Mouse (Mus musculus): ENCODE data around the gene Rere. TPM values are rescaled to one million over a fixed set of nuclear protein-coding genes. Genes with fewer than 3 reads are reported as not detected.

Gene Rere
- total RNA-seq, 2 experiments from 2014 or later = 98.6 to 106 TPM

DNA sequence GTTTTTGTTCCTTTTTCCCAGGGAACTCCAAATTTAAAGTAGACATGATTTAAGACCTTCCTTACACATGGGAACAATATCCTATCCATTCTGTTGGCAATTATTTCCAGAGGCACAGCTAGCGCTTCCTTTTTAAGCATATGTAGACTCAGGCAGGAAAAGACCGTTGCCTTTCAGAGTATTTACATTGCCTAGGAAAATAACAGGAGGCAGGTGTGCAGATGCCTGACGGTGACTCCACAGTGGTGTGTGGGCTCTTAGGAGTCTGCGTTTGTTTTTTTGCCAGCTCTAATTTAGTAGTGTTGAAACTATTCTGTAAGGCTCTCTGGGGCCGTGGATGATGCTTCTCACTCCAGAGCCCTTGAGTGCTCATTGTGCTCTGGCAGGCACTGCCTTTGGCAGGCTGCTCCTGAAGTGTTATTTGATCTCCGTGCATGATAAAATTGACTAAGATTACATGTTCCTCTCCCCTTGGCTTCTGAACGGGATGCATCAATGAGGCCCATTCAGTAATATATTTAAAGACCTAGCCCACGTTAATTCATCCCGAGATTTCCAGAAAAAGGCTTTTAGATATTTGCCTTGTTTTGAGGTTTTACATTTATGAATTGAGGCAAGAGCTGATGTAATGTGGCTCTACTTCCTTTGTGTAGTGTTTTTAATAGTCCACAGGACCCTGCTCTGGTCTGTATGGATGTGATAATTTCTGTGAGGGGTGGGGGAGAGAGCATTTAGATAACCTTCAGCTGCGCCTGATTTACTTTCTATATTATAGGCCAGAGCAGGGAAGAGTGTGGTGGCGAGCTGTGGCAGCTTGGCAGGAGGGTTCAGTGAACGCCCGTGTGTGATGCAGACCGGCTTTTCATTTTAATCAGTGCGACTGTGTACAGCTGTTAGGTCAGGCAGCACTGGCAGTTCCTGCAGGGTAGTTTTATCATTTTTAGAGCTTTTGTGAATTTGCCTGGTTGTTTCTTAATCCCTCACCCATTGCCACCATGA lies 92.0 kb downstream of the Rere start:
- peak; percentile 49 for DNase-seq
- intact Hi-C loops (cut with DNase I) = no loop called here

DNA sequence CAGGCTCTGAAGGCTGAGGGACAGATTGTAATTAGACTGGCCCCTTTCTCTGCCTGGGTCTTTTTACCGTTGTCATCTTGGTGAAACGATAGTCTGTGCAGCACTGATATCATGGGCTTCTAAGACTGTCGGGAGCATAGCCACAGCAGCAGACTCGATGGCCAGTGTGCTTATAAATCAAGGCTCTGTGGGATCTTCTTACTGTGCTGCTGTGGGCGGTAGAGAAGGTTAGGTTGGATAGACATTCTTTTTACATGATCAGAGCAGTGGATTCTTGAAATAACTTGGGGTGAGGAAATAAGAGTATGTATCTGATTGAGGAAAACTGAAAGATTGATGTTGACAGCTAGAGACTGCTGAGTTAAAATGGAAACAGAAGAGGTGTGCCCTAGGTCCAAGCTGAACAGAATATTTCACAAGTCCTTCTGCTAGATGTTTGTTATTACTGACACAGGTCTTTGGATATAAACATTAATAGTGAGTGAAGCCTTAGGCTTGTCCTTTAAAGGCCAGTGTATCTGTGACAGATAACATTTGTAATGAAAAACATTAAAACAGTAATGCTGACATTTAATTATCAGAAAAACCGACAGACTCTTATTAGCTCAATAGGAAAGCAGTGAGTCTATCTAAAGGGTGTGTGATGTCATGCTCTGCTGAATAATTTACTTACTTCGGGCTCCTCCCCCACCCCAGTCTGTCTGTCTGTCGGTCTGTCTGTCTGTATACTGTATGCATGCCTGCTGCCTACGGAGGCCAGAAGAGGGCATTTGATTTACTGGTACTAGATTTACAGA lies 93.4 kb downstream of the Rere start:
- intact Hi-C loops (cut with DNase I) = no loop called here
- no peak for DNase-seq

DNA sequence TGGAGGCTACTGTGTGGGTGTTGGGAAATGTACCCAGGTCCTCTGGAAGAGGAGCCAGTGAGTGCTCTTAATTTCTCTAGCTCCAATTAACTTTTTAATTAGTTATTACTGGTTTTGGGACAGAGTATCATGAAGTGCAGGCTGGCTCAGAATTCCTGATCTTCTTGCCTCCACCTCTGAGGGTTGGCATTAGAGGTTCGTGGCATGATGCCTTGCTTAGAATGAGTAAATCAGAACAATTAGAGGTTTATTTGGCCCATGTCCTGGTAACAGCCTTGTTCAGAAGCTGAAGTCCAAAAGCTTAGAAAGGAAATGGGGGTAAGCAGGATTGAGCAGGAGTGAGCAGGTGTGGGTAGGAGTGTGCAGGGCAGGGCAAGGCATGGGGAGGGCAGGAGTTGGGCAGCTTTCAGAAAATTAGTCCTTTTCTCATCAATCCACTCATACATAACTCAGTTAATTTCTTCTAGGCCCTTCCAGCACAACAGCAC lies 94.0 kb downstream of the Rere start:
- no peak for DNase-seq

DNA sequence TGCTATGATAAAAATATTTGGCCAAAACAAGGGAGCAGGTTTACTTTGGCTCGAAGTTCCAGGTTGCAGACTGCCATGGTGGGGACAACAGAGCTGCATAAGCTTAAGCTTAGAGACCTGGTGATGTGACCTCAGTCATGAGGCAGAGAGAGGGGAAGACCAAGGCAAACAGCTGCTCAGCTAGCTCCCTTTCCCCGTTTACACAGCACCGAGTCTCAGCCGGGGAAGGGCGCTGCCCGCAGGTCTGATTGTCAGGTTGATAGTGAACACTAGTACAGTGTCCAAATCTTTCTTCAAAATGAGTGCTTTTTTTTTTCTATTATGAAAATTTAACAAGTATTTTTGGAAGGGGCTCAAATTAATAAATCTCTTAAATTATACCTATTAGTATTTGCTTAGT lies 97.9 kb downstream of the Rere start:
- intact Hi-C loops (cut with DNase I) = no loop called here
- DNase-seq = no peak

More for the DNA sequence above, 94.0 kb downstream of the Rere start:
- intact Hi-C loops (cut with DNase I) = no loop called here

DNA sequence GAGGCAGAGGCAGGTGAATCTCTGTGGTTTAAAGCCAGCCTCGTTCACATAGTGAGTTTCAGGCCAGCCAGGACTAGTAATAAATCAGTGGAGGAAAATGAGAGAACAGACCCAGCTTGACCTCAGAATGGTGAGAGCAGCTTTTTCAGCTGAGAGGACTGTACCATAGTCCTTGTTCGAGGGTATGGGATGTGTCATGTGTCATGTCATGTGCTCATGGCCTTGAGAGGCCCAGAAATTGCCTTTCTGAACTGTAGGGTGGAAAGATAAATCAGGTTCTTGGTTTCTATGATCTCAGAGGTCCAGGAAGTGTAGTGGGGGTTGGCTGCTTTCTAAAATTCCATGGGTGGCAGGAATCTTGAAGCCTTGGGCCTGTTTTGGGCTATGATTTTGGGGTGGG lies 98.3 kb downstream of the Rere start:
- DNase-seq = no peak
- intact Hi-C loops (cut with DNase I) = no loop called here

DNA sequence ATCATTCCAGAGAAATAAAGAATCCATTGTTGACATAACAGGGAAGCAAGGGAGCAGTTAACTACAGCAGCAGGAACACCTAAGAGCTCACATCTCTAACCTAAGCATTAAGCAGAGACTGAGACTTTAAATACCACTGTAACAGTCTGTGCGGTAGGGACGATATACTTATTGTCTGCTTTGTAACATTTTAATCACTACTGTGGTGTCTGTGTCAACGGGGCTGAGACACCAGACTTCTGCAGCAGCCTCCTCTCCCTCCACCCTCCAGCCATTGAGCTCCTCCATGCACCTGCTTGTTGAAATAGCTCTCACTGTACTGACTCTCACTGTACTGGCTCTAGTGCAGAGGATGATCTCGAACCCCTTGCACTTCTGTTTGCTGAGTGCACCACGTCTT lies 98.8 kb downstream of the Rere start:
- DNase-seq = no peak
- intact Hi-C loops (cut with DNase I) = no loop called here

DNA sequence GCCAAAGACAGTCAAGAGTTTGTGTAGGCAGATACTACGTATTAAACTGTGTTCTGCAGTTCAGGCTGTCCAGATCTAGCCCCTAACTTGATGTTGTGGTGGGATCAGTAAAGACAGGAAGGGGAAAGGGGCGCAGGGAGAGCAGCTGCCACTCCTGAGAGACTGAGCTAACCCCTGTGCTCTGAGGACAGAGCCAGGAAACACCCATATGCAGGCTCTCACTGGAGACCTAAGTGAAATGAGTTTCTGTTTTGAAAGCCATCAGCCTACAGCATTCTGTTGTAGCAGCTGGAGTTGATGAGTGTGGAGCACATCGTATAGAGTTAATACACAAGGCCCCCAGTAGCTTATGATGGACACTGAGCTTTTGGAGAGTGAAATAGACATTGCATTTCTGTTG lies 101.1 kb downstream of the Rere start:
- intact Hi-C loops (cut with DNase I) = no loop called here
- no peak for DNase-seq

DNA sequence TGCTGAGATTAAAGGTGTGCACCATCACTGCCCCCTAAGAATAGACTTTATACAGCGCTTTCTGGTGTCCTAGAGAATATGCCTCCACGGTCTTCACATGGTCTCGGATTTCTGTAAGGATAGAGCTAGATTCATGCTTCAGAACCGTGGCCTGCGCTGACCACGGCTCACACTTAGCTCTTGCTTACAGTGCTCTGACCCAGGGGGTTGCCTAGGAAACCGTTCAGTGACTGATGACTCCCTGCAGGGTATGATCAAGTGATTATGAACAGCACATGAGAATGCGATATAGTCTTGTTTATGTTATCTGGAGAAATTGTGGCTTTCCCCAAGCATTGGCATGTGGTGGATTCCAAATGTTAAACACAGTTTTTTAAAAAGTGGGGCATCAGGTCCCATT lies 103.0 kb downstream of the Rere start:
- intact Hi-C loops (cut with DNase I) = no loop called here
- DNase-seq = no peak

DNA sequence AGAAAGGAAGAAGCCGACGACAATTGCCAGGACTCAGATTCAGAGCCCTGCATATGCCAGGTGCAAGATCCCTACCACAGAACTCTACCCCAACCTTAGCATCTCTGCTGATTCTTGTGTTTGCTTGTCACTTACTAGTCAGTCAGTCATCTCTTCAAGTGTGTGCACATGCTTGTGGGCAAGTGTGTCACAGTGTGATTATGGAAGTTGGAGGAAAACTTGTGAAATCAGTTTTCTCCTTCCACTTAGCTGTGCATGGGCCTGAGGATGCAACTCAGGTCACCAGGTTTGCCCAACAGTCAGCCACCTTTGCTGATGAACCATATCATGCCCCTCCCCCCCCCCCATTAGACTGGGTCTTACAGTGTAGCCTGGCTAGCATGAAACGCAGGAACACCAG lies 103.5 kb downstream of the Rere start:
- DNase-seq = no peak
- intact Hi-C loops (cut with DNase I) = no loop called here

DNA sequence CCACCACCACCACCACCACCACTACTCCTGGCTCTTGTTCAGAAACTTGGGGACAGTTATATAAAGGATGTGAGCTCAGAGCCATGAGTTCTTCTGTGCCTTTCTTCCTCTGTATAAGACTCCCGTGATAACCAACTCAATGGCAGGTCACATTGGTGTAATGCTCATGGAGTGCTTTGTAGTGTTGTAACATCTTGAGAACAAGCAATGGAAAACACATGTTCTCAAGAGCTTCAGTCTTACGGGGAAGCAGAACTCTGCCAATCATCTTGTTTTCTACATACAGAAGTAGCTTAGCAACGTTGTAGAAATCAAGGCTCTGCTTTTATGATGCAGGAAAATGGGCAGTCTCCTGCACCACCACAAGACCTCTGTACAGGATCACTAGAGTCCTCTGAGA lies 107.1 kb downstream of the Rere start:
- intact Hi-C loops (cut with DNase I) = no loop called here
- DNase-seq = no peak

DNA sequence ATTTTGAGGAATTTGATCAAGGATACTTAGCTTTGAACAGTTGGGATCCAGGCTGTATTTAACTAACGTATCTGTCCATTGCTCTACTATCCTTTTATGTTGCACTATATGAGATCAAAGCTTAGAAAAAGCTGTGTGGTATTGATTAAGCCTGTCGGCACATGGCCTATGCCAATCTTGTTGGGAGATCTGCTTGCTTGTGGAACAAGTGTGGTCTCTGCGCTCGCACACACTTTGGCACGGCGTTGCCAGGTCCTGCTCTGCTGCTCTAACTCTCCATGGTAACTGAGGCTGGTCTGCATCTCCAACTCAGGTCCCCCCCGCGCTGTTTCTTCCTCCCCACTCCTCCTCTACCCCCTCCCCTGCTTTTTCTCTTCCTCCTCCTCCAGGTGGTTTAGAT lies 112.2 kb downstream of the Rere start:
- intact Hi-C loops (cut with DNase I) = no loop called here
- DNase-seq = no peak

DNA sequence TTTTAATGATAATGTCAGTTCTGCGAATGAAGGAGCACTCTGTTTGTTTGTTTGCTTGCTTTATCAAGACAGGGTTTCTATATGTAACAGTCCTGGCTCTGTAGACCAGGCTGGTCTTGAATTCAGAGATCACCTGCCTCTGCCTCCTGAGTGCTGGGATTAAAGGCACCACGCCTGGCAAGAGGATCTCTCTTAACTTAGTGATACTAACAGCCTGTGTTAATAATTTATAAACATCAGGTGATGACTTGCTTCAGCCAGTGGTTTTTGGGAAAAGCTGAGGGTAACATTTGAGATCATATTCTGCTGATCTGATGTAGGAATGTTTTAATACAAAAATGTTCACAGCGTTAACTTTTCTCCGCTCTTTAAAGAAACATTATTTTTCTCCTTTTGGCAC lies 112.6 kb downstream of the Rere start:
- no peak for DNase-seq
- intact Hi-C loops (cut with DNase I) = no loop called here

DNA sequence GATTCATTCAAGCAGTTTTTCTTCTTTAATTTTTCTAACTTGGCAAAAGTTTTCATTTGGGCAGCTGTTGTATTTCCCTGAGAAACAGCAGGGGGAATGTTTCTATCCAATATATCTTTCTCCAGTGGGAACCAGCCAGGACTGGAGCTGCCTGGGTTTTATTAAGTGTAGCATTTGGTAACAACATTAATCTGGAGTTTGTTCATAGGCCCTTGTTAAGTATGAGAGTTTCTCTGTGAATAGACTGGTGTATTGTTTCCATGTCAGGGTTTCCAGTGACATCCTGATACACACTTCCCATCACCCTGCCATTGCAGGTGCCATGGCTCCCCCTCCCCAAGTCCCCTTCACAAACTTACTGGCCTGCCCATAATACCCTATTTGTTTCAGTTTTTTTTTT lies 114.9 kb downstream of the Rere start:
- DNase-seq = no peak
- intact Hi-C loops (cut with DNase I) = no loop called here

DNA sequence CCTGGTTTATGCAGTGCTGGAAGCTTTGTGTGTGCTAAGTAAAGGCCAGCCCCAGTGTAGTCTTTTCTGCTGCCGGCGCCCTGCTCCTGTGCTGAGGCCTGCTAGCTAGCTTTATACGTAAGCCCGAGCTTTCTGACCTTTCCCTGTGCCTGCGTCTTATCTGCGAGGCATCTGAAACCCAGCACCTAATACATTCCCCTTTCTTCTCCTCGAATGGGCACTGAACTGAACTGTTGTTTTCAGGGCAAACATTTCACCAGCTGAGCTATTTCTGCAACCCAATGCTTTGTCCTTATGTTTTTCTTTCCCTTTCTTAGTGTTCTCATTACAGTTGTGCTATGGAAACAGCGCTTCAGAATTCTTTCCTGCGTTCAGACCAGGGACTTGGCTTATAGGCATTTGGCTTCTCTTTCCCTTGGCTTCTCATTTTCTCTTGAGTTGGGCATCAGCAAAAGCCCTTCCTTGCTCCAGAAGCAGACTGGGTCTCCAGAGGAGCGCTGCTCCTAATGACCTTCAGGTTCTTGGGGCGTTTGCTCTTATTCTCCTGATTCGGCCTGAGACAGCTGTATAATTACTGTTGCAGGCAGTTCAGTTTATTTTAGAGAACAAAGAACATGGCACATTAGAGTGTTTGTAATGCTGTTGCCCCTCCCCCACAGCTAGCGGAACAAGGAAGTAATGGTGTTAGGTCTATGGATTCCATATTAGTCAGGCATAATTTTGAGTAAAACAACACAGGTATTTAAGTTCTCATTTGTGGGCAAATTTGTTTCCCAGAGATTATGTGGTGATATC lies 115.6 kb downstream of the Rere start:
- DNase-seq = no peak

DNA sequence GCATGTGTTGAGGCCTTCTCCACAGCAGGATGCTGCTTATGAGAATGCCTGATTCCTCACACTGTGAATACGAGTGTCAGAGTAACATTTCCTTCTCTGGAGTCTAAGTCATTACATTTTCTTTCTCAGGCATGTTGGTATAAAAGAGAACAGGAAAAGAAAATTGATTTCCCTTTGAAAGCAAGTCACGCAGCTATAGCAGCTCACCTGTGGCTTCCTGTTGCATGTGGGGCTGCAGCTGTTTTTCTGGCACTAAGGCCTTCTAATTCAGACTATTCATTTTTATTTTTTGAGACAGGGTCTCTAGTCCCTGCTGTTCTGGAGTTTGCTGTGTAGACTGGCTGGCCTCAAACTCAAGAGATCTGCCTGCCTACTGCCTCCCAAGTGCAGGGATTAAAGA lies 117.6 kb downstream of the Rere start:
- intact Hi-C loops (cut with DNase I) = no loop called here
- DNase-seq = no peak

More for the DNA sequence above, 115.6 kb downstream of the Rere start:
- intact Hi-C loops (cut with DNase I) = no loop called here

DNA sequence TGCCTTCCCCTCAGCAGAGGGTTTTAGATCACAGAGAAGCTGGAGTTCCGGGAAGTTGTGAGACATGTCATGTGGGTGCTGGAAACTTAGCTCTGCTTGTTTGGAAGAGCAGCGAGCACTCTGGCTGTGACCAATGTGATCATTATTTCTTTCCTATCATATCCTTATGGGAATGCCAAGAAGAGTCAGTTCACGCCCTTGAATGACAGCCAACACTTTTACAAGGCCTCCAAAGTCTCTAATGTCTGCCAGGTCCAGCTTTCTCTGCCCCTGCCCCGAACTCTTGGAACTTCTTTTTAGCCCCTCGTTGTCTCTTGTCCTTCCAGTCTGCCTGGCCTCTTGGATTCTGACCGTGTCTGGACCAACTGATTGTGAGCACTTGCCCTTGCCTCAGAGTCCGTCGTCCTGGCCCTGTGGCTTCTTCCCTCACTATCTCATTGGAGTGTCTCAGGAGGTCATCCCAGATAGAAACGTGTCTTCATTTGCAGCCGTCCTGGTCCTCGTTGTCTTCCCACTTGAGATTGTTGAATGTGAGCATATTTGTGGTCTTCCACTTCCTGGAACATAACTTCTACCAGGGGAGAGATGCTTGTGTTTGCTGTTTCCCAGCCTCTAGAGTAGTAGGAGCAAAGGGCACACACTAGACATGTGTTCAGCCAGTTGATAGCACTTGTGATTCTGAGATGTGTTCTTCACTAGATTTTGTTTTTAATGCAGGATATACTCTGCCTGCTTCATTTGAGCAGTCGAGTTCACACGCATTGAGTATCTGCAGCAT lies 120.6 kb downstream of the Rere start:
- DNase-seq = no peak
- intact Hi-C loops (cut with DNase I) = no loop called here

DNA sequence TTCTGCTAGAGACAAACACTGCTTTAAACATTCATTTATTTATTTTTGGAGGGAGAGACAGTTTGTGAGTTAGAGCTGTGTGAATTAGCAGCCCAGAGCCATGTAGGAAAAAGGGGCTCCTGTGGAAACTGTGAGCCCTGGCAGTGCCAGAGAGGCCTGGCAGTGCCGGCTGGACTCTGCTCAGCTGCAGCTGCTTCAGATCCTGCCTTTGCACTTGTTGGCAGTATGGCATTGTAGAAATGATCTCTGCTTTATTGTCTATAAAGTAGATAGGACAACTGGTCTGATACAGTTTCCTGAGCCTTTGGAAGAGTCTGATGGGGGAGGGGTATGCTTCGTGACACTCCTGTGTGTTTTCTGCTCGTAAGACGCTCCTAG lies 121.2 kb downstream of the Rere start:
- DNase-seq = peak; percentile 53
- intact Hi-C loops (cut with DNase I) = no loop called here

DNA sequence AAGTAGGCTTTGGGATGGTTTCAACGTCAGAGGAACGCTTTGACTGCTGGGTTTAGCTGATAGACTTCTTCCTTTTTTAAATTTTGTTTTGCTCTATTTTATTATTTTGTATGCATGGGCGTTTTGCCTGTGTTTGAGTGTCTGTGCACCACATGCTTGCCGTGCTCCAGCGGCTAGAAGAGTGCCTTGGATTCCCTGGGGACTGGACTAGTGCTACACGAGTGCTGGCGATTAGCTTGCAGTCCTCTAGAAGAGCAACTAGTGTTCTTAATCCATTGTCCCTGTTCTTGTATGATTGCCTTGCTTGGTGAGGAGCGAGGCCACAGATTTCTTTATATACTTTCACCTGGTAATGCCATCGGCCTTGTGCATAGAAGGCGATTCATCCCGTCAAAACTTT lies 122.5 kb downstream of the Rere start:
- no peak for DNase-seq
- intact Hi-C loops (cut with DNase I) = no loop called here

DNA sequence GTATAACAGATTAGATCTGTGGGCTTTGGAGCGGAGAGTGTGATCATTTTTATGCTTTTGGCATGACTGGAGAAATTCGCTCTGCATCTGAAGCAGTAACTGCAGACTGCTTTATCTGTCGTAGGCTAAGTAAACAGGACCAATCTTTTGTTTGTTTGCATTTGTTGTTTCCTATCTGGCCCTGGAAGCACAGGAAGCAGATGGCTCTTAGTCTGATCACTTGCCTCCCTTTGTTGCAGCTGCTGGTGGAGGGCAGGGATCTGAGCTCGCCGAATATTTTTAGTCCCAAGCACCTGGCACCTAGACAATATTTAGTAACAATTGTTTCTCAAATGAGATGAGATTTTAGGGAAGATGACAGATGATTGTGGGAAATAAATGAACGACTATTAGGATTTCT lies 123.1 kb downstream of the Rere start:
- no peak for DNase-seq
- intact Hi-C loops (cut with DNase I) = no loop called here

DNA sequence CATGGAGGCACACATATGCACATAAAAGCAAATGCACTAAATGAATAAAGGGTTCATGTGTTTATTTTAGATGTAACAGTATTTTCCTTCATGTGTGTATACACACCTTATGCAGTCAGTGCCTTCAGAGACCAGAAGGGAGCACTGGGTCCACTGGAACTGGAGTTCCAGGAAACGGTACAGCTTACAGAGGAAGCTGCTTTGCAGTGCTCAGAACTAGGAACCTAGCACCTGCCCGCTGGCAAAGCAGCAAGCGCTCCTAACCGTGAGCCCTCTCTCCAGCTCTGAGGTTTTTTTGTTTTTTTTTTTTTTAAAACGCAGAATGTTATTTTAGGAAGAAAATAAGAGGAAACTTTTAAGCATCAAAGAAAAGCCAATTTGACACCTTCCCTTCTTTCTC lies 124.3 kb downstream of the Rere start:
- intact Hi-C loops (cut with DNase I) = no loop called here
- no peak for DNase-seq

Measured in left cerebral cortex, postnatal 4 days (tissue).